Mouse (Mus musculus): ENCODE results near the gene Mest. TPM values are rescaled to one million over a fixed set of nuclear protein-coding genes. Genes with fewer than 3 reads are reported as not detected.

The Mest gene
- polyA plus RNA-seq, 1 experiment from 2014 or later = 1,099 TPM

DNA sequence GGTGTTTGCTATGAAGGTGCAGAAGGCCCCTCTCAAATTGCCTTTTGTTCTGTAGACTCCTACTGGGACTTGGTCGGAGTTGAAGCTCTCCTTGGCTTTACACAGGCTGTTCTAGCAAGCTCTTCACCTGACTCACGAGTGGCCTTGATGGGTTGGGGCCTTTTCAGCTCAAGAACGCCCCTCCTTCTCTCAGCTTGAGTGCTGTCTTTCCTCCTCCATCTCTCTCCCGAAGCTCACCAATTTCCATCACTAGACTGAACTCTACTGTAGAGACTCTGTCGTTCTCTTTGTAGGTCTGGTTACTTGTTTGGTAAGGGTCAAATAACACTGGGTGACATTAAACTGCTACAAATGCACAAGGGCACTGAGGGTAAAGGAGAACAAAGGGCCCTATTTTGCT lies 30.5 kb upstream of the Mest start:
- Histone ChIP-seq H3K4me1 (replicated peaks; ENCODE audit: insufficient read depth, low read length) (peaks cover 7% of the 10 kb centered on the region; the same call in 1 of the 2 replicates), H3K27me3 (ENCODE audit: insufficient read depth, low read length) (no peaks in the 10 kb centered on the region), H3K4me2 (ENCODE audit: low read length) (peak overlapping the region; percentile 60), H3K27ac (peak overlapping the region; percentile 81), H3K9ac (ENCODE audit: low read depth, low read length) (peak overlapping the region; percentile 55), H3K36me3 (ENCODE audit: insufficient read depth, low read length) (no peaks in the 10 kb centered on the region), H3K4me3 (replicated peaks; ENCODE audit: low read depth, low read length) (peak overlapping the region; percentile 51), H3K9me3 (replicated peaks; ENCODE audit: low read length) (no peaks in the 10 kb centered on the region)
- WGBS = 72% methylated on average over 5 of the region's 5 CpGs
- ATAC-seq (replicated peaks; ENCODE audit: low FRiP score, low read depth) = no peak
- no peak for TF ChIP-seq CTCF (IDR thresholded peaks at IDR 0.05; ENCODE audit: low read depth)
- no peak for DNase-seq (ENCODE audit: low spot score)

DNA sequence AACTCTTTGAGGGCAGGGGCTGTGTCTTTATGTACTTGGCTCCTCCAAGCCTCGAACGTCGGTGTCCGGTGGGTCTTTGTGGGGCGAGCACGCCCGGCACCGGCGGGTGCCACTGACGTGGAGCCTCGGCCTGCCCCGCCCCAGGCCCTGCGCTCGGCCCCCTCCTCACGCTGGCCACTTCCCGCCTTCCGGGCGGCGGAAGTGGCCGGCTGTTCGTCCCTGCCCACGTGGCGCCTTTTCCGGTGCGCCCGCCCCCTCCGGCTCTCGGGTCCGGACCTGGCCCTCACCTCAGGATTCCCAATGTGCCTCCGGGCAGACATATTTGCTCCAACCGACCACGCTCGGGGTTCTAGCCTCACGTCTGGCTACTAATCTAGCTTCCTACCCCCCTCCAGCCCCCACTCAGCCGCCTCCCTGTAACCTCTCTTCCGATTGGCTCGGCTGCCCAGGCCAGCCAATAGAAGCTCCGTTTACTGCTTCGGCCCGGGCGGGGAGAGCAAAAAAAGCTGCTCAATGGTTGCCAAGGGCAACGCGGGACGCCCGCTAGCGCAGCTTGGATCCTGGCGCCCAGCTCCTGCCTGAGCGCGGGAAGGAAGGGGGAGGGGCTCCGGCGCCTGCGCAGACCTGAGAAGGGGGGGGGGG lies 29.9 kb upstream of the Mest start, which contains the start of gene Cep41:
Gene Cep41 (minus strand): TSS at position 400 of the 642 bp plus-strand sequence.
- peak; percentile 96 for DNase-seq (ENCODE audit: low spot score)
- WGBS = under 1% methylated on average over 52 of the region's 52 CpGs

DNA sequence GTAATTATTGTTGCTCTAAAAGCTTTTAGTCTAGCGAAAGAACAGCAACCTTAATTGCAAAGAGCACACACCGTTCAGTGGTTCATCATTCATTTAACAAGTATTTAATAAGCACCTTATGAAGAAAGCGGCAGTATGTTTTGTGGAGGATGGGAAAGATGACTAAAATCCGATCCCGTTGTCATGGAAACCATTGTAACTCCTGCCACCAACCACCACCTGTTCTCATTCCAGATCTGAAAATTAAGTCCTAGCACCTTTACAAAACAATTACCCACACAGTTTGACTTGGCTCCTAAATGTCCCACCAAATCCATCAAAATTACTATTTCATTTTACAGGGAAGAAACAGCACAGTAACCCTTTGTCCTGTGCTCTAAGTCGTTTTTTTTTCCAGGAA lies 29.1 kb upstream of the Mest start:
- no peak for TF ChIP-seq CTCF (IDR thresholded peaks at IDR 0.05; ENCODE audit: low read depth)
- H3K4me3 ChIP-seq (replicated peaks; ENCODE audit: low read depth, low read length) = peak overlapping the region; percentile 51
- no peaks in the 10 kb centered on the region for H3K9me3 ChIP-seq (replicated peaks; ENCODE audit: low read length)
- DNase-seq (ENCODE audit: low spot score) (no peak), ATAC-seq (replicated peaks; ENCODE audit: low FRiP score, low read depth) (no peak)
- H3K4me1 ChIP-seq (replicated peaks; ENCODE audit: insufficient read depth, low read length) = peaks cover 7% of the 10 kb centered on the region; the same call in 1 of the 2 replicates
- H3K4me2 ChIP-seq (ENCODE audit: low read length) = peak overlapping the region; percentile 60
- H3K9ac ChIP-seq (ENCODE audit: low read depth, low read length) = peak overlapping the region; percentile 55; the same call in 1 of the 2 replicates
- H3K36me3 ChIP-seq (ENCODE audit: insufficient read depth, low read length) = no peaks in the 10 kb centered on the region
- no peak overlapping the region for H3K27ac ChIP-seq
- WGBS = 52% methylated on average over 6 of the region's 6 CpGs
- no peaks in the 10 kb centered on the region for H3K27me3 ChIP-seq (ENCODE audit: insufficient read depth, low read length)

More for the DNA sequence above, 29.9 kb upstream of the Mest start, which contains the start of gene Cep41:
- H3K4me3 ChIP-seq (replicated peaks; ENCODE audit: low read depth, low read length) = peak within 1 kb of the TSS; percentile 51
- H3K4me2 ChIP-seq (ENCODE audit: low read length) = peak within 1 kb of the TSS; percentile 60
- H3K9me3 ChIP-seq (replicated peaks; ENCODE audit: low read length) = no peaks in the 10 kb centered on the region
- ATAC-seq (replicated peaks; ENCODE audit: low FRiP score, low read depth) = peak; percentile 98
- H3K36me3 ChIP-seq (ENCODE audit: insufficient read depth, low read length) = no peaks in the 10 kb centered on the region
- no peak for TF ChIP-seq CTCF (IDR thresholded peaks at IDR 0.05; ENCODE audit: low read depth)
- peak within 1 kb of the TSS; percentile 81 for H3K27ac ChIP-seq
- no peaks in the 10 kb centered on the region for H3K27me3 ChIP-seq (ENCODE audit: insufficient read depth, low read length)
- peak within 1 kb of the TSS; percentile 55 for H3K9ac ChIP-seq (ENCODE audit: low read depth, low read length)
- H3K4me1 ChIP-seq (replicated peaks; ENCODE audit: insufficient read depth, low read length) = peaks cover 7% of the 10 kb centered on the region; the same call in 1 of the 2 replicates

DNA sequence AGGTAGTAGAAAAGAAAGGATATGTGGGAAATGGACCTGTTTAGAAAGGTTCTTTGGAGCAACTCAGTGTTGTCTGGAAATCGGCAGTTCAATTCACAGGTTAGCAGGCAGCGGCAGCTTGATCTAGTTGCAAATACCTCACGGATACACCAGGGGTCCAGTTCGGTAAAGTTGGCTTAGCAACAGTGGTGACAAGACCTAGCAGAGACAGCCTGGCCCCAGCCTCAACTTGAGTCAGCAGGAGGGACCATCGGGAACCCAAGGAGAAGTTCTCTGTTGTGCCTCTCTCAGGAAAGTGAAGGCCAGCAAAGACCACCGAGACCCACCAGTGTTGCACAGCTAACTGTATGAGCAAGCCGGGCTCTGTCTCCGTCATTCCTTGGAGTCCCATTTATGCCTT lies 28.2 kb upstream of the Mest start:
- H3K4me3 ChIP-seq (replicated peaks; ENCODE audit: low read depth, low read length) = no peak overlapping the region
- no peak overlapping the region for H3K4me2 ChIP-seq (ENCODE audit: low read length)
- no peaks in the 10 kb centered on the region for H3K27me3 ChIP-seq (ENCODE audit: insufficient read depth, low read length)
- ATAC-seq (replicated peaks; ENCODE audit: low FRiP score, low read depth) (no peak), DNase-seq (ENCODE audit: low spot score) (no peak)
- H3K36me3 ChIP-seq (ENCODE audit: insufficient read depth, low read length) = no peaks in the 10 kb centered on the region
- H3K9ac ChIP-seq (ENCODE audit: low read depth, low read length) = no peak overlapping the region
- peaks cover 14% of the 10 kb centered on the region; the same call in 1 of the 2 replicates for H3K4me1 ChIP-seq (replicated peaks; ENCODE audit: insufficient read depth, low read length)
- WGBS = 92% methylated on average over 8 of the region's 8 CpGs
- H3K27ac ChIP-seq = no peak overlapping the region
- no peaks in the 10 kb centered on the region for H3K9me3 ChIP-seq (replicated peaks; ENCODE audit: low read length)
- TF ChIP-seq CTCF (IDR thresholded peaks at IDR 0.05; ENCODE audit: low read depth) = no peak

DNA sequence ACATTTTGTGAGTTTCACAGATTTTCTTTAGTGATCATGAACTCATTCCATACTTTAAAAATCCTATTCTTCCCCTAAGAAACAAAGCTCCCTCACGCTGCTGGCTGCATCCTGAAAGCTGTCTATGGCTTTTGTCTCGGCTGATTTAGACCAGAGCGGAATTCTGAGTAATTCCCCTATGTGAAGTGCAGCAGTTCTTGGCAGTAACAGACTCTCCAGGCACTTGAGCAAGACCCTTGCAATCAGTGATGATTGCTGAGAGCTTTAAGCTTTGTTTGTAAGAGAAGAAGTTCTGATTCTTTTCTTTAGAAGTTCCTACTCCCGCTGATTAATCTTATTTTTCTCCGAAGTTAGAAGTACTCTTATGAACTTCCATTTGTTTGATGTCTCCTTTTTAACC lies 25.9 kb upstream of the Mest start:
- Histone ChIP-seq H3K4me1 (replicated peaks; ENCODE audit: insufficient read depth, low read length) (peaks cover 16% of the 10 kb centered on the region; the same call in 1 of the 2 replicates), H3K27ac (peak overlapping the region; percentile 36; the same call in 1 of the 2 replicates), H3K27me3 (ENCODE audit: insufficient read depth, low read length) (no peaks in the 10 kb centered on the region), H3K4me2 (ENCODE audit: low read length) (no peak overlapping the region), H3K9me3 (replicated peaks; ENCODE audit: low read length) (no peaks in the 10 kb centered on the region), H3K4me3 (replicated peaks; ENCODE audit: low read depth, low read length) (no peak overlapping the region), H3K9ac (ENCODE audit: low read depth, low read length) (no peak overlapping the region), H3K36me3 (ENCODE audit: insufficient read depth, low read length) (no peaks in the 10 kb centered on the region)
- TF ChIP-seq CTCF (IDR thresholded peaks at IDR 0.05; ENCODE audit: low read depth) = no peak
- 49% methylated on average over 5 of the region's 5 CpGs for WGBS
- peak; percentile 61 for DNase-seq (ENCODE audit: low spot score)
- ATAC-seq (replicated peaks; ENCODE audit: low FRiP score, low read depth) = no peak

DNA sequence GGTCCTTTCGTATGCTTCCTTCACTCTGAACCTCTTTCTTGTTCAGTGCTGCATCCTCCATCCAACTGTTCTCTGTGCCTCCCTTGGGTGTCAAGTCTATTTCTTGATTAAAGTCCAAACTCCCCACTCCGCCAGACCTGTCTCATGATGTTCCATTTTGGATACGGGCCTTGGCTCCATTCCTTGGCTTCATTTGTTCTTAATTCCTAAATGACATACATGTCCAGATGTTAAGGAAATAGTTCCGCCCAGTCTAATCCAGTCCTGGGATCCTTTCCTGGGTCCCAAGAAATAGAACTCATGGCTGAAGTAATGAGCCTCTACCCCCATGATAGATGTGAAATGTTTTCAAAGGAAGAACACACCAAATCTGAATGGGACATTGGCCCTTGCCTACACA lies 25.3 kb upstream of the Mest start:
- Histone ChIP-seq H3K27ac (0 out of 2 replicates have a peak overlapping the region, but pooled peaks have one; percentile 36), H3K9me3 (replicated peaks; ENCODE audit: low read length) (no peaks in the 10 kb centered on the region), H3K4me1 (replicated peaks; ENCODE audit: insufficient read depth, low read length) (peaks cover 12% of the 10 kb centered on the region; the same call in 1 of the 2 replicates), H3K27me3 (ENCODE audit: insufficient read depth, low read length) (no peaks in the 10 kb centered on the region), H3K9ac (ENCODE audit: low read depth, low read length) (no peak overlapping the region), H3K4me2 (ENCODE audit: low read length) (no peak overlapping the region), H3K36me3 (ENCODE audit: insufficient read depth, low read length) (no peaks in the 10 kb centered on the region), H3K4me3 (replicated peaks; ENCODE audit: low read depth, low read length) (no peak overlapping the region)
- ATAC-seq (replicated peaks; ENCODE audit: low FRiP score, low read depth) = no peak
- no peak for TF ChIP-seq CTCF (IDR thresholded peaks at IDR 0.05; ENCODE audit: low read depth)
- no peak for DNase-seq (ENCODE audit: low spot score)
- 81% methylated on average over 4 of the region's 4 CpGs for WGBS

Data from kidney, postnatal 0 days (tissue).